Mouse (Mus musculus) embryonic facial prominence, embryonic 10.5 days (tissue): ENCODE results near the gene Zbtb25. TPM values are rescaled to one million over a fixed set of nuclear protein-coding genes. Genes with fewer than 3 reads are reported as not detected.

Experiments
- DNase-seq: peaks from one replicate; pipeline ENCODE4 v3.0.0-alpha.2; 2017; ENCODE audit warnings: low spot score
- H3K27ac ChIP-seq: fragments of 300-500 bp; sonication (generic); replicated peaks from 2 replicates; pipeline ENCODE4 v1.5.1; 2016; ENCODE audit warnings: mild to moderate bottlenecking
- H3K27me3 ChIP-seq: fragments of 300-500 bp; sonication (generic); replicated peaks from 2 replicates; pipeline ENCODE4 v1.6.1; 2016; ENCODE audit warnings: low read depth, mild to moderate bottlenecking; ENCODE audit not compliant: poor library complexity, severe bottlenecking
- H3K36me3 ChIP-seq: fragments of 300-500 bp; sonication (generic); replicated peaks from 2 replicates; pipeline ENCODE4 v1.6.1; 2016; ENCODE audit warnings: mild to moderate bottlenecking, moderate library complexity
- H3K4me1 ChIP-seq: fragments of 300-500 bp; sonication (generic); 2 replicates; pipeline ENCODE4 v1.6.1; 2016
- H3K4me3 ChIP-seq: fragments of 300-500 bp; sonication (generic); 2 replicates; pipeline ENCODE4 v1.5.1; 2016; ENCODE audit warnings: mild to moderate bottlenecking, moderate library complexity
- H3K9me3 ChIP-seq: fragments of 300-500 bp; sonication (generic); 2 replicates; pipeline ENCODE4 v1.6.1; 2016; ENCODE audit warnings: mild to moderate bottlenecking
- WGBS: fragments of 180-500 bp; shearing (Covaris S2); methylation state at CpG from one replicate; pipeline ENCODE4 v1.1.7; 2016; 5-methylcytosine and 5-hydroxymethylcytosine counted together
- polyA plus RNA-seq: library from polyadenylated mRNA; unstranded; fragments of >200 nt; fragmentation: Nextera tagmentation; extraction: Ambion mirVana; gene quantifications from 2 replicates; pipeline ENCODE4 v1.2.1, GENCODE M21; 2016

Zbtb25 gene
- polyA plus RNA-seq, 1 experiment from 2014 or later, result 14.6 TPM

DNA sequence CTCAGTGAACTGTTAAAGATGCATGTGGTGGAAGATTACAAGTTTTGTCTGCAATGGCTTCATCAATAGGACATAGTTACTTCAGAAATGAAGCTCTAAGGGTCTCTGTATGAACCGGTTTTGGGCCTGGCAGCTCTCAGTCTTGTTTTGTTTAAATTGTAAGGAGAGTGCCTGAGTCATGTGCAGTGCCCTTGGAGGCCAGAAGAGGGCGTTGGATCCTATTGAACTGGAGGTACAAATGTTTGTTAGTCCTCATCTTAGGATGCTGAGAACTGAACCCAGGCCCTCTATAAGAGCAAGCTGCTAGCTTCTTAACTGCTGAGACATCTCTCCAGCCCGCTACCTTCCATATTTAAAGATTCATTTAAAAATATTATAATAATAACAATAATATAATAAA, 32.3 kb upstream of the Zbtb25 start:
- H3K4me1 ChIP-seq, result peaks cover 30% of the 10 kb centered on the region

DNA sequence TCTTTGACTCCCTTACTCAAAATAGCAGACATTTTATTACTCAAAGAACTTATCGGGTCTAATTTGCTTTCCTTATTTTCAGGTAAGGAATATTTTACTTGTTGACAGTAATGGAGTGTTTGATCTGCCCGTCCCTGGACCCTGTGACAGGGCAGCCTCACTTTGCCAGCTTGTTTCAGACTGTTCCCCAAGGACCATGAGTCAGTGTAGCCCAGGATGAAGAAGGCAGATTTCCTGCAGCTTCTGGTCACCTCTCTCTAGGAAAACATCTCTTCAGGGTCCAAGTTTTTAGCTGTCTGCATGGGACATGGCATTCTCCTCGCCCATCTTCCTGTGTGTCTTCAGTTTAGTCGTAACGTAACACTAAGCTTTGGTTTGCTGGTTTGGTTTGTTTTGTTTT, 27.9 kb upstream of the Zbtb25 start:
- Histone ChIP-seq H3K27me3 (peaks cover 9% of the 10 kb centered on the region), H3K4me1 (no peaks in the 10 kb centered on the region), H3K9me3 (no peaks in the 10 kb centered on the region), H3K36me3 (no peaks in the 10 kb centered on the region), H3K27ac (no peak overlapping the region), H3K4me3 (no peak overlapping the region)
- no peak for DNase-seq
- 84% methylated on average over 5 of the region's 5 CpGs for WGBS

More for the DNA sequence above, 32.3 kb upstream of the Zbtb25 start:
- DNase-seq, result no peak
- 57% methylated on average over 3 of the region's 3 CpGs for WGBS
- Histone ChIP-seq H3K4me3 (no peak overlapping the region), H3K9me3 (no peaks in the 10 kb centered on the region), H3K36me3 (no peaks in the 10 kb centered on the region), H3K27me3 (peaks cover 41% of the 10 kb centered on the region), H3K27ac (no peak overlapping the region)

DNA sequence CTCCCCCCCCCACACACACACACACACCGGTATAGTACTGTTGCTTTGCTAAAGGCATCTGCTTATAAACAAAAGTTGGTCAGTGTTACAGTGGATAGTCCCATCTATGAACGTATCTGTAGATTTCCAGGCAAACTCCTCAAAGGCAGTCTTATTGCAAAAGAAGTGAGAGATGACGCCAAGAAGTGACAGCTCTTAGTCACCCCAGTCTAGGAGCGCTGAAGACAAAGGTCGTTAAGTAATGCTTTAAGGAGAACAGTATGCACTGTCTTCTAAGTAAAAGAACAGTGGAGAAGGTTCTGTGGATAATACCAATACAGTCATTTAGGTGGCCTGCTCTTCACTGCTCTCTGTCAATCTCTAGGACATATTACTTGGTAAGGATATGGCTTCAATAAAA, 23.6 kb upstream of the Zbtb25 start:
- Histone ChIP-seq H3K4me1 (no peaks in the 10 kb centered on the region), H3K9me3 (no peaks in the 10 kb centered on the region), H3K36me3 (peaks cover 22% of the 10 kb centered on the region), H3K27me3 (no peaks in the 10 kb centered on the region), H3K4me3 (no peak overlapping the region), H3K27ac (no peak overlapping the region)
- no peak for DNase-seq
- 84% methylated on average over 5 of the region's 5 CpGs for WGBS

DNA sequence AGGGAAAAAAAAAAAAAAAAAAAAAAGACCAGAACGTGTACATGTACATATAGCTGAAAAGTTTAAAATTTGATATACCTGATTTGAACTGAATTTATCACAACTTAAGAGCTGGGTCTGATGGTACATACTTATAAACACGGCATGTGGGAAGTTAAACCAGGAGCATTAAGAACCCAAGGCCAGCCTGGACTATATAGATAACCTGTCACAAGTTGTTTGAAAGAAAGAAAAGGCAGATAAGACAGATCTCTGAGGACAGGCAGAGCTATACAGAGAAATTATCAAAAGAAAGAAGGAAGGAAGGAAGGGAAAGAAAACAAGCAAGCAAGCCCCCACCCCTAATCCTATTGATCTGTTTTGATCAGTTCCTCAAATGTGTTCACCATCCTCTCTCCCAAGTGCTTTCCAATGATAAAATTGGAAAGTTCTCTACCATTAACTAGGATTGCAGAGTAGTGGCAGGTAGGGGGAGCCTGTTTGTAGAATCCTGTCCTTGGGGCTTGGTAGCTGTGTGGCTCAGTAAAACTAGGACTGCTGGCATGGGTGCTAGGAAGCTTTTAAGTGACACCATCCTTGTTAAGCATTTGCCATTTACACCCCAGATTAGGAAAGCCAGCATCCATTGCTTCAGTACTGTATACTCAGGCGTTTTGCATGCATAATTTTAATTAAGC, 22.3 kb upstream of the Zbtb25 start:
- Histone ChIP-seq H3K27ac (no peak overlapping the region), H3K9me3 (no peaks in the 10 kb centered on the region), H3K4me1 (no peaks in the 10 kb centered on the region), H3K27me3 (no peaks in the 10 kb centered on the region), H3K4me3 (no peak overlapping the region), H3K36me3 (peaks cover 29% of the 10 kb centered on the region)
- WGBS, result 81% methylated on average over 3 of the region's 3 CpGs
- no peak for DNase-seq

DNA sequence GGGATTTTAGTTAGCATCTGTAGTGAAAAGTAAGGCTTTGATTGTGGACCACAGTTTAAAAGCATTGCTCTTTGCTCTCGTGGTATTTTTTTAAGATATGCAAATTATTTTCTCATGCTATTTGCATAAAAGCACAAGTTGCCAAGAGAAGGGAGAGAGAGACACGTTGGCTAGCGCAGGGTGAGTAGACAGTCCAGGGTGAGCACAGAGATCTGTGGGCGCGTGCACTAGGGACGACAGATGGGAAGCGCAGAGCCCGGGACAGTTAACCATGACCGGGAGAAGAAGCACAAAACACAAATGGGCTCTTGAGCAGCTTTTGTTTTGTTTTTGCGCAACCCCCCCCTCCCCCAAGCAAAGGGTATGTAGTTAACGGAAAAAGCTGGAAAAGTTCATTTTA, 19.4 kb upstream of the Zbtb25 start:
- peaks cover 56% of the 10 kb centered on the region for H3K36me3 ChIP-seq
- no peak for DNase-seq
- no peaks in the 10 kb centered on the region for H3K4me1 ChIP-seq
- 93% methylated on average over 11 of the region's 11 CpGs for WGBS
- no peaks in the 10 kb centered on the region for H3K27me3 ChIP-seq
- no peak overlapping the region for H3K4me3 ChIP-seq
- no peak overlapping the region for H3K27ac ChIP-seq
- H3K9me3 ChIP-seq, result no peaks in the 10 kb centered on the region

DNA sequence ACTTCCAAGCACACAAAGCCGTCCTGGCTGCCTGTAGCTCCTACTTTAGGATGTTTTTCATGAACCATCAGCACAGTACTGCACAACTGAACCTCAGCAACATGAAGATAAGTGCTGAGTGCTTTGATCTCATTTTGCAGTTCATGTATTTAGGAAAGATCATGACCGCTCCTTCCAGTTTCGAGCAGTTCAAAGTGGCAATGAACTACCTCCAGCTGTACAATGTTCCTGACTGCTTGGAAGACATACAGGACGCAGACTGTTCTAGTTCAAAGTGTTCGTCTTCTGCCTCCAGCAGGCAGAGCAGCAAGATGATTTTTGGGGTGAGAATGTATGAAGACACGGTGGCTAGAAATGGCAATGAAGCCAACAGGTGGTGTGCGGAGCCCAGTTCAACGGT, 15.9 kb upstream of the Zbtb25 start:
- WGBS, result 95% methylated on average over 8 of the region's 8 CpGs
- H3K9me3 ChIP-seq, result no peaks in the 10 kb centered on the region
- no peak for DNase-seq
- H3K4me3 ChIP-seq, result no peak overlapping the region
- H3K27me3 ChIP-seq, result no peaks in the 10 kb centered on the region
- H3K4me1 ChIP-seq, result no peaks in the 10 kb centered on the region
- peaks cover 74% of the 10 kb centered on the region for H3K36me3 ChIP-seq
- no peak overlapping the region for H3K27ac ChIP-seq

DNA sequence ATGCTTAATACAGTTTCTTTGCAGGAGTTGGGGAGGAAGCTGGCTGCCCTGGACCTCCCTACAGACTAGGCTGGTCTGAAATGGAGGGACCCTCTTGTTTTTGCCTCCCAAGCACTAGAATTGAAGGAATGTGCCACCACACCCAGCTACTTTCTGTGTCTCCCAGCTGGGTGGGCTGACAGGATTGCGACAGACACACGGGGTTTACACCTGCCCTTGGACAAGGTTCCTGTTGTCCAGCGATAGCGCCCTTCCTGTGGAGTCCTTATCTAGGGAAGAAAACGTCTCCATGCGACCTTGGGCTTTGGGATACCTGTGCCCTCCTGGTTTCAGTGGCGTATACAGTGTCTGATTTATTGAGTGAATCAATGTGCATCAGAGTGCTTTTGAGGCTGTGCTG, 10.7 kb upstream of the Zbtb25 start:
- no peak overlapping the region for H3K4me3 ChIP-seq
- peaks cover 36% of the 10 kb centered on the region for H3K36me3 ChIP-seq
- H3K9me3 ChIP-seq, result no peaks in the 10 kb centered on the region
- H3K27me3 ChIP-seq, result no peaks in the 10 kb centered on the region
- 90% methylated on average over 7 of the region's 7 CpGs for WGBS
- no peak overlapping the region for H3K27ac ChIP-seq
- H3K4me1 ChIP-seq, result peaks cover 10% of the 10 kb centered on the region
- DNase-seq, result no peak

DNA sequence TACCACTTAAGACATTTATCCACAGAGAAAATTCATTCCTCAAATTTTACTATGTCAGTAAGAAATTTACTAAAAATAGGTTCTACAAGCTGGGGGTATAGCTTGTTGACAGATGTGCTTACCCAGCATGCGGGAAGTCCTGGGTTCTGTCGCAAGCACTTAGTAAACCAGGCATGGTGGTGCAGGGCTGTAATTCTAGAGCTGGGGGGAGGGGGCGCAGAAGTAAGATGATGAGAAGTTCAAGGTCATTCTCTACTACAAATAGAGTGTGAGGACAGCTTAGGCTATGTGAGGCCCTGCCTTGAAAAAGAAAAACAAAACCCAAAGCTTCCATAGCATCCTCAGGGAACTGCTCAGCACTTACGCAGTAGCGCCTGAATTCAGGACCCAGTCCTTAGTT, 9.2 kb upstream of the Zbtb25 start:
- Histone ChIP-seq H3K4me3 (no peak overlapping the region), H3K36me3 (peaks cover 22% of the 10 kb centered on the region), H3K4me1 (peaks cover 20% of the 10 kb centered on the region), H3K9me3 (no peaks in the 10 kb centered on the region), H3K27ac (no peak overlapping the region), H3K27me3 (no peaks in the 10 kb centered on the region)
- WGBS, result 88% methylated on average over 5 of the region's 5 CpGs
- no peak for DNase-seq

DNA sequence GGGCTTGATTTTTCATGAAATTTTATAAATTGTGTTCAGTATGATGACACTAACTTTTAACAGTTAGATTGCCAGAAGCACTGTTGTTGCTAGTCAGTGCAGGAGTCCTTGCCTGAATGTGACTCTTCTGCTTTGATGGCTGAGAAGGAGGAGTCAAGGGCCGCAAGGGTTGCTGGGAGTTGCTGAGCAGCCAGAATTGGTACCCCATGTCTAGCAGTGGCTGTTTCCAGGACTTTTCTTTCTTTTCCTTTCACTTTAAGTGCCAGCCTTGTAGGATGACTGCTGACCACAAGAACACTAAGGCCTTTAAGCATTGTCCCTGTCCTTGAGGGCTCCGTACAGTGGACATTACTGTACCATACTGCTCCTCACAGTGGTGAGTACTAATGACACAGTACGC, 8.3 kb upstream of the Zbtb25 start:
- DNase-seq, result no peak
- H3K36me3 ChIP-seq, result peaks cover 13% of the 10 kb centered on the region
- H3K4me1 ChIP-seq, result peaks cover 25% of the 10 kb centered on the region
- no peak overlapping the region for H3K27ac ChIP-seq
- H3K27me3 ChIP-seq, result no peaks in the 10 kb centered on the region
- 93% methylated on average over 3 of the region's 3 CpGs for WGBS
- no peak overlapping the region for H3K4me3 ChIP-seq
- no peaks in the 10 kb centered on the region for H3K9me3 ChIP-seq

DNA sequence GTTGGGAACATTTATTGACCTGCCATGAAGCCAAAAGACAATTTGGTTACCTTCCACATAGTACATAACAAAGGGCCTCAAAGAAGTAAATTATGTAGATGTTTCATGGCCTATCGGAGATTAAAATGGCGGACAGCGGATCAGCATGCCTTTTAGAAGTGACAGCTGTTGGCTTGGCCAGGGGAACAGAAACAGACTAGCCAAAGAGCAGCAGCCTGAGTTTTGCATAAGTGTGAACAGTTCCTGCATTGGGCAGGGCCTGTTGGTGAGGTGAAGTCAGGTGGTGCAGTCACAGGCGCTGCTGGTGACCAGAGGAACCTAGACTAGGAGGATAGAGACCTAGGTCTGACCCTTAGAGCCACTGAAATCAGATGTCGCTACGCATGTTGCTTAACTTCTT, 7.7 kb upstream of the Zbtb25 start:
- H3K9me3 ChIP-seq, result no peaks in the 10 kb centered on the region
- peaks cover 12% of the 10 kb centered on the region for H3K36me3 ChIP-seq
- H3K27ac ChIP-seq, result no peak overlapping the region
- WGBS, result 93% methylated on average over 6 of the region's 6 CpGs
- H3K27me3 ChIP-seq, result no peaks in the 10 kb centered on the region
- no peak for DNase-seq
- no peak overlapping the region for H3K4me3 ChIP-seq
- peaks cover 31% of the 10 kb centered on the region for H3K4me1 ChIP-seq

DNA sequence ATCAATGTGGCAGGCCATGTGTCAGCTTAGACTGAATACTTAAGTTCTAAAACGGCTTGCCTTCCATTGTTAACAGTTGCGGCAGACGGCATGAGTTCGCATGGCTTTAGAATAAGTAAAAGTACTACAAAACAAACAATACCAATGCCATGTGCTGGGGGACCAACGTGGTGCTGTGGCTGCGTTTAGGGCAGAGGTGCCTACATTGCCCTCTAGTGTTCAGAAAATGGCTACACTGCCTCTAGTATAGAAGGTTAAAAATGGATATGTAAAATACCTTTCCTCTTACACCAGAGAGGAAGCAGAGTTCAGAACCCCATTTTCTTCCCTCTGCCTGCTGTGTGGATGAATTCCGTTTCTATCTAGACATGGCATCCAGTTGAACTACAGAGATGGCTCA, 7.2 kb upstream of the Zbtb25 start:
- no peak overlapping the region for H3K4me3 ChIP-seq
- peaks cover 10% of the 10 kb centered on the region for H3K36me3 ChIP-seq
- H3K27me3 ChIP-seq, result no peaks in the 10 kb centered on the region
- no peak for DNase-seq
- H3K4me1 ChIP-seq, result peaks cover 35% of the 10 kb centered on the region
- no peaks in the 10 kb centered on the region for H3K9me3 ChIP-seq
- WGBS, result 49% methylated on average over 7 of the region's 7 CpGs
- H3K27ac ChIP-seq, result no peak overlapping the region

DNA sequence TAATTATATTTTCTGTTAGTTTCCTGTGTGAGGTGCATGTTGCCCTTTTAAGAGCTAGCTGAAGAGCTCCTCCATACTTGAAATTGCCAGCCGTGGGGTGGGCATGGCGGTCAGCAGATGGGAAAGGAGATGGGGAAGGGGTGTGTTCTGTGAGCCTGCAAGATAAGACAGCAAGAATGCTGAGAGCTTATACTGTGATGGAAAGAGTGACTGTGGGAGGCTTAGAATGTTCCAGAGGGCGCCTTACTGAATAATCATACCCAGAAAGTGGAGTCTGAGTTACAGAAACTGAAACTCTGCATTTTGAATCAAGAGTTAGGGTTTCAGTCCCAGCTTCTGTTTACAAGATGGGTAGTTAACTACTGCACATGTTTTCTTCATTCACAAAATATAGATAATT, 6.1 kb upstream of the Zbtb25 start:
- H3K9me3 ChIP-seq, result no peaks in the 10 kb centered on the region
- DNase-seq, result no peak
- H3K27ac ChIP-seq, result no peak overlapping the region
- H3K4me1 ChIP-seq, result peaks cover 39% of the 10 kb centered on the region
- no peaks in the 10 kb centered on the region for H3K27me3 ChIP-seq
- WGBS, result 86% methylated on average over 3 of the region's 3 CpGs
- H3K4me3 ChIP-seq, result no peak overlapping the region
- H3K36me3 ChIP-seq, result peaks cover 4% of the 10 kb centered on the region; the same call in 1 of the 2 replicates

DNA sequence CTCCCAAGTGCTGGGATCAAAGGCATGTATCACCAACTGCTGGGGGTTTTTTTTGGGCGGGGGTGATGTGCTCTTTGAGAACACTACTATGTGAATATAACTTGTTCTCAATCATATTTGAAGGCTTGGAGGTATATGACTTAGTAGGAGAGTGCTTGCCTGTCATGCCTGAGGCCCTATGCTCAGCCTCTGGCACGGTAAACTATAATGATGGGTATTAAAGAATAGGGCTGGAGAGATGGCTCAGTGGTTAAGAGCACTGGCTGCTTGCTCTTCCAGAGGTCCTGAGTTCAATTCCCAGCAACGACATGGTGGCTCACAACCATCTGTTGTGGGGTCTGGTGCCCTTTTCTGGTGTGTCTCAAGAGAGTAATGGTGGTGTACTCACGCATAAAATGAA, 5.5 kb upstream of the Zbtb25 start:
- Histone ChIP-seq H3K4me3 (no peak overlapping the region), H3K9me3 (no peaks in the 10 kb centered on the region), H3K36me3 (no peaks in the 10 kb centered on the region), H3K27me3 (no peaks in the 10 kb centered on the region), H3K27ac (no peak overlapping the region), H3K4me1 (peaks cover 39% of the 10 kb centered on the region)
- WGBS, result 80% methylated on average over 4 of the region's 4 CpGs
- DNase-seq, result no peak
